Mouse (Mus musculus): ENCODE results near the gene Dlg1. TPM values are rescaled to one million over a fixed set of nuclear protein-coding genes. Genes with fewer than 3 reads are reported as not detected.

Gene Dlg1
- total RNA-seq (2023; ENCODE audit: inconsistent age) = 70.6 to 92.2 TPM (median 79.1 TPM) in 4 replicates

DNA sequence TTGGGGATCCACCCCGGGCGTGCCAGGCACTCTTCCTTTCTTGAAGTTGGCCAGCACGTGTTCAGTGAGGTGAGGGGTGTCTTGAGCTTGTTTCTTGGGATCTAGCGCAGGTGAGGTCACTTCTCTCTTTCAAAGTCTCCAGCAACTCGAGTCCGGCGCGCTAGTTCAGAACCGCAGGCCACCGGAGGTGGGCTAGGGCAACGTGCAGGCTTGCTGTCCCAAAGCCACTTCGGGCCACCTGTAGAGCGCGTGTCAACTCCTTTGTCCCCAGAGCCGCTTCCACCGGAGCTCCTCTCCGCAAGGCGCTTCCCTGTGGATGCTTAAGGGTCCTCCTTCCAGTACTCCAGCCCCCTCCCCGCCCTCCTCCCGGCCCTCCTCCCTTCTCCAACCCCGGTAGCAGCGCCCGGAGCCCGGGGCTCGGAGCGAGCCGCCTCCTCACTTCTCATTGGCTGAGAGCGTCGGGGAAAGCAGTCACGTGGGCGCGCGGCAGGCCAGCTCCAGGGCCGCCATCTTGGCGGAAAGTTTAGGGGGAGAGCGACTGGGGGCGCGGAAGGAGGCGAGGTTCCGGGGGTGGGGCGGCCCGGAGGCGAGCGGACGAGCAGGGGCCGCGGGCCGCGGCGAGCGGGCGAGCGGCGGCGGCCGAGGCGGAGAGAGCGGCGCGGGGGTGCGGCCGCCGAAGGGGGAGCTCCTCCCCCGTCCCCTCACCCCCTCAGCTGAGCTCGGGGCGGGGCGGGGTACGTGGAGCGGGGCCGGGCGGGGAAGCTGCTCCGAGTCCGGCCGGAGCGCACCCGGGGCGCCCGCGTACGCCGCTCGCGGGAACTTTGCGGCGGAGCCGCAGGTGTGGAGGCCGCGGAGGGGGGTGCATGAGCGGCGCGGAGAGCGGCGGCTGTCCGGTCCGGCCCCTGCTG, at the start of gene Dlg1:
TSS of gene Dlg1 (plus strand) at position 65 of the 908 bp plus-strand sequence.

DNA sequence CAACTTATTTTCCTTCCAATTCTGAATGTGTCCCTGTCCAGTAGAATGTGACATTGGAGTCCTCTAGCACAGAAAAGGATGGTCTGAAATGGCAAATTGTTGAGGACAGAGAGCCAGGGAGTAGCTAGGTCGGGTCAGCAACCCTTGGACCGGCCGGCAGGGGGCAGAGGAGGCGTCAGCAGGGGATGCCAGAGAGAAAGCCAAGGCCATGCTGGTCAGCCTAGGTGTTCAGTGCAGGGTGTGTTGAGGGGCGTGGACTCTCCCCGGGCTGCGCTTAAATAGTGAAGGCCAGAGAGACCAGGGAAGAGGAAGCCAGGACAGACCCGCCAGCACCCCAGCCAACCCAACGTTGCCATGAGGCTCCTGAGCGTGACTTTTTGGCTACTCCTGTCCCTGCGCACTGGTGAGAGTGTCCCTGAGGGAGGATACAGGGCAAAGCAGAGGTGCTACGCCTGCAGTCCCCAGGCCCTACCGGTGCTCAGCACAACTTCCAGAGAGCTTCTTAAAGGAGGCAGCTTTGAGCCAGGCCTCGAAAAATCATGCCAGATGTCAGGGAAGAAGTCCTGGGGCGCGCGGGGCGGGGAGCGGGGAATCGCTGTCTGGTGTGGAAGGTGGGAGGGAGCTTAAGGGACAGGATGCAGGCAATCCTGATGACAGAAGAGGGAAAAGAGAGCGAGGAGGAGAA, 215.5 kb downstream of the Dlg1 start, which contains the start of gene Meltf:
TSS of gene Meltf (plus strand) at position 238 of the 685 bp plus-strand sequence.

Other genes starting within 250 kb of the Dlg1 start
- 7.4 to 11.8 TPM (median 9.3 TPM) in 4 replicates for gene Bdh1, start 241.2 kb upstream of the Dlg1 start, total RNA-seq (2023; ENCODE audit: inconsistent age)
- gene Meltf, start 215.4 kb downstream of the Dlg1 start, total RNA-seq (2023; ENCODE audit: inconsistent age) = 0.12 to 0.15 TPM in 2 of 4 replicates, not detected in the others